Mouse (Mus musculus) E14TG2a.4 (cell line): Measurements from ENCODE around the gene Foxr1.

ENCODE experiments used
- CTCF ChIP-seq: conservative IDR thresholded peaks from 2 replicates; pipeline ENCODE4 v1.5.1; 2014; ENCODE audit warnings: low read length
- NANOG ChIP-seq: IDR thresholded peaks from 2 replicates; pipeline ENCODE4 v1.6.1; 2014; ENCODE audit warnings: borderline replicate concordance, low read length, mixed read lengths
- POU5F1 ChIP-seq: IDR thresholded peaks from 2 replicates; pipeline ENCODE4 v1.6.1; 2014; ENCODE audit warnings: low read length, borderline replicate concordance

DNA sequence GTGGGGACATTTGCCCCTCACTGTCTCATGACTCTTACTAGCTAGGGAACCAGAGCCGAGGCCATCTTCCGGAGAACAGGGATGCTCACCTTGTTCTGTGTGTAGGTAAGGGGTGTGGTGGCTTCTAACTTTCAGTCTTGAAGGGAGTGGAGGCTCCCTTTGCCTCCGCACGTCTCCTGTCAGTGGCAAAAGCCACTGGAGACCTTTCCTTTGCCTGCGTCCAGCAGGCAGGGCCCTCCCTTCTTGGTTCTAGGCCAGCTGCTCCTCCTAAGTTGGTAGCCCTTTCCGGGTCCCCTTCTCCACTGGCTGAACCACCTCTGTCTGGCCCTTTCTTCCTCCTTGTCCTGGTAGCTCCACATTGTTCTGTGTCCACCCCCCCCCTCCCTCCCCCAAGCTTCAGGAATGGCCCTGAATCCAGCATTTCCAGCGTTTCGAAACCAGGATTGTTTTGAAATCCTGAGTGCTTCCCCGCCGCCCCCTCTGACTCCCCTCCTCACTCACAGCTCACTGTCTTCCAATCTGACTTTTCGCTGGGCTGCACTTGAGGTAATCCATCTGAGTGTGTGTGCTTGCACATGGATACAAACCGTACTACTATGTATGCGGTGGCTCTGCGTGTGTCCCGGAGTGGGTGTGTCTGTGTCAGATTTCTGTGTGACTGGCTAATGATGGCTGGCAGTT lies 45.9 kb upstream of the Foxr1 start:
- TF ChIP-seq CTCF (no peak), POU5F1 (no peak), NANOG (no peak)
